Mouse (Mus musculus) lung, postnatal 0 days (tissue): ENCODE data around the gene Hist2h3c2. TPM values are rescaled to one million over a fixed set of nuclear protein-coding genes. Genes with fewer than 3 reads are reported as not detected.

Experiments used
- ATAC-seq: fragments of 200-750 bp; cut with Nextera tagmentation; 2 replicates; pipeline ENCODE4 v1.8.0; 2017; ENCODE audit warnings: moderate library complexity
- DNase-seq: peaks from one replicate; pipeline ENCODE4 v3.0.0-alpha.2; 2016; ENCODE audit warnings: low spot score
- H3K27ac ChIP-seq: fragments of 300-500 bp; sonication (generic); 2 replicates; pipeline ENCODE4 v1.5.1; 2014; ENCODE audit warnings: antibody characterized with exemption, mild to moderate bottlenecking, low read length, mixed read lengths
- H3K27me3 ChIP-seq: fragments of 300-500 bp; sonication (generic); replicated peaks from 2 replicates; pipeline ENCODE4 v1.6.1; 2014; ENCODE audit warnings: low read length, mixed read lengths; ENCODE audit not compliant: insufficient read depth
- H3K36me3 ChIP-seq: fragments of 300-500 bp; sonication (generic); 2 replicates; pipeline ENCODE4 v1.6.1; 2014; ENCODE audit warnings: low read length, mixed read lengths; ENCODE audit not compliant: insufficient read depth
- H3K4me1 ChIP-seq: fragments of 300-500 bp; sonication (generic); 2 replicates; pipeline ENCODE4 v1.6.1; 2014; ENCODE audit warnings: antibody characterized with exemption, low read depth, low read length, mixed read lengths; ENCODE audit not compliant: insufficient read depth
- H3K4me2 ChIP-seq: fragments of 300-500 bp; sonication (generic); replicated peaks from 2 replicates; pipeline ENCODE4 v1.6.1; 2014; ENCODE audit warnings: low read depth, mild to moderate bottlenecking, low read length, moderate library complexity, mixed read lengths
- H3K4me3 ChIP-seq: fragments of 300-500 bp; sonication (generic); 2 replicates; pipeline ENCODE4 v1.5.1; 2014; ENCODE audit warnings: low read depth, low read length
- H3K9ac ChIP-seq: fragments of 300-500 bp; sonication (generic); replicated peaks from 2 replicates; pipeline ENCODE4 v1.6.1; 2014; ENCODE audit warnings: low read depth, mild to moderate bottlenecking
- H3K9me3 ChIP-seq: fragments of 300-500 bp; sonication (generic); 2 replicates; pipeline ENCODE4 v1.6.1; 2016; ENCODE audit warnings: low read length, mixed read lengths
- CTCF ChIP-seq: IDR thresholded peaks from 2 replicates; pipeline ENCODE4 v1.5.1; 2016; ENCODE audit warnings: antibody characterized with exemption, mild to moderate bottlenecking
- EP300 ChIP-seq: IDR thresholded peaks from 2 replicates; pipeline ENCODE4 v1.6.1; 2016; ENCODE audit warnings: antibody characterized with exemption, mild to moderate bottlenecking, control low read depth
- WGBS: fragments of 180-500 bp; shearing (Covaris S2); extraction: QIAGEN DNeasy Blood & Tissue Kit; methylation state at CpG from one replicate; pipeline ENCODE4 v1.1.7; 2014; 5-methylcytosine and 5-hydroxymethylcytosine counted together
- polyA plus RNA-seq: library from polyadenylated mRNA; unstranded; fragments of >200 nt; fragmentation: Nextera tagmentation; extraction: Ambion mirVana; gene quantifications from 2 replicates; pipeline ENCODE4 v1.2.1, GENCODE M21; 2015

Hist2h3c2 gene
- polyA plus RNA-seq, 1 experiment from 2014 or later: 1.8 TPM

DNA sequence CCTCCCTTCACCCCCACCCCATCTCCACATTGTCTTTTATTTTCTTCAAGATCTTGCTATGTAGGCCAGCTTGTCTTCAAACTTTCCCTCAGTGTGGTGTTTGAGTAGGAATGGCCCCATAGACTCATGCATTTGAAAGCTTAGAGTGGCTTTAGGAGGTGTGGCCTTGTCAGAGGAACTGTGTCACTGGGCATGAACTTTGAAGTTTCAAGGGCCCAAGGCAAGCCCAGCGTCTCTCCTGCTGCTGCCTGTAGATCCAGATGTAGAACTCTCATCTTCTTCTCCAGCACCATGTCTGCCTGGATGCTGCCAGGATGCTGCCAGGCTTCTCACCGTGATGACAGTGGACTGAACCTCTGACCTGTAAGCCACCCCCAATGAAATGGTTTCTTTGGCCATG, 10.1 kb downstream of the Hist2h3c2 start:
- Histone ChIP-seq H3K9me3 (no peaks in the 10 kb centered on the region), H3K36me3 (no peaks in the 10 kb centered on the region), H3K4me3 (no peak overlapping the region), H3K9ac (no peak overlapping the region), H3K4me1 (no peaks in the 10 kb centered on the region; the same call in 1 of the 2 replicates), H3K27me3 (no peaks in the 10 kb centered on the region), H3K27ac (no peak overlapping the region), H3K4me2 (no peak overlapping the region)
- TF ChIP-seq CTCF (no peak), EP300 (no peak)
- WGBS: 50% methylated on average over 2 of the region's 2 CpGs
- DNase-seq: no peak
- no peak for ATAC-seq

DNA sequence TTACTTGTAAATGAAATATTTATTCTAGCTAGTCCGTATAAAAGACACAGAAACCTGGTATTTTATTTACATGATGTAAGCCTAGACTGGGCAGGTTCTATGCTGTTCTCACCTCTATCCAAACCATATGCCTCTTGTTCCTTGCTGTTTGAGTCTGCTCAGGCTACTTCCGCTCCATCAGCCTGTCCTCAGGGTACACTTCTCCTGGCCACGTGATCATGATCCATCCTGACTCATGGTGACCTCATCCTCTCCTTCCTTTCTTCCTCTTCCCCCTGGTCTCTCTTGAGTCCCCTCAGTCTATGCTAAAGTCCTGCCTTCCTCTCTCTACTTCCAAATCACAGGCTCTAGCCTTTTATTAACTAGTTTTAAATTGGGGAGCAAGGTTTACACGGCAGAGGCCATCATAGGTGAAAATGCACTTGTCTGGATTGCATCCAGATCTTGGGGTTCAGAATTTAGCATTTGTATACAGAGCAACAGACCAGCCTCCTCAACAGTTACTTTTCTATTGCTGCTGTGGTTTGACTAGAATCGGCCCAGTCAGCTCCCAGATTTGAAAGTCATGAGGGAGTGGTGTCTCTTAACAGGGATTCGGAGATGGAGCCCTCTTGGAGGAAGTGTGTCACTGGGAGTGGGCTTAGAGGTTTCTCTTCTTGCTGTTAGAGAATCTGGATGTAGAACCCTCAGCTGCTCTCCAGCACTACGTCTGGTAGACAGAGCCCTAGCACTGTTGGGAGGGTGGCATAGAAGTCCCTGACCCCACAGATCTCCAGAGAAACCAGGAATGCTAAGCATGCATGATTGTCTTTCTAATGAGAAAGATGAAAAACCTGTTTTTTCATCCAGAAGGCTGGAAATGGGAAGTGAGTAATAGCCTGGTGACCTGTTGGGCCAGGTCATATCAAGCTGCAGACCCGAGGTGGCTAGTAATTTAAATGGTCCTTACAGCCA, 12.0 kb downstream of the Hist2h3c2 start:
- Histone ChIP-seq H3K36me3 (no peaks in the 10 kb centered on the region), H3K27me3 (no peaks in the 10 kb centered on the region), H3K4me3 (no peak overlapping the region), H3K4me1 (peaks cover 3% of the 10 kb centered on the region; the same call in 1 of the 2 replicates), H3K9me3 (no peaks in the 10 kb centered on the region), H3K27ac (no peak overlapping the region), H3K9ac (no peak overlapping the region), H3K4me2 (no peak overlapping the region)
- WGBS: 48% methylated on average over 8 of the region's 8 CpGs
- no peak for TF ChIP-seq CTCF
- no peak for TF ChIP-seq EP300
- DNase-seq (peak; percentile 74), ATAC-seq (peak; percentile 70)

DNA sequence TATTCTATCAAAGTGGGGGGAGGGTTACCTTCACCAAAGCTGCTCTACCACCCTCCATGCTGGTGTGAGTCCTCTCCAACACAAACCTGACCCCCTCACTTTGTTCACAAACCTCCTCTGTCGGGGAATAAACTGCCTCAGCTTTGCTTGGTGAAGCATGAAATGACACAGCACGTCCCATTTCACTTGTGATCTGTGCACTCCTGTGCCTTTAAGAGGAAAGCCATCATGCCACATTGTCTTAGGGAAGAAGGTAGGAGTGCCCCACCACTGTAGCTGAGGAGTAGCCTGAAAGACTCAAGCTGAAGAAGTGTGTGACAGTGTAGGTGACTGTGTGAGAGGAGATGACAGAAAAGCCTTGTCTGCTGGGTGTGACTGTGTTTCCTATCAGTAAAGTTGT, 13.5 kb downstream of the Hist2h3c2 start:
- Histone ChIP-seq H3K27me3 (no peaks in the 10 kb centered on the region), H3K4me3 (no peak overlapping the region), H3K4me2 (no peak overlapping the region), H3K4me1 (peaks cover 9% of the 10 kb centered on the region; the same call in 1 of the 2 replicates), H3K27ac (no peak overlapping the region), H3K9me3 (no peaks in the 10 kb centered on the region), H3K36me3 (no peaks in the 10 kb centered on the region), H3K9ac (no peak overlapping the region)
- 48% methylated on average over 2 of the region's 2 CpGs for WGBS
- ATAC-seq: no peak
- no peak for TF ChIP-seq CTCF
- no peak for TF ChIP-seq EP300
- DNase-seq: no peak

DNA sequence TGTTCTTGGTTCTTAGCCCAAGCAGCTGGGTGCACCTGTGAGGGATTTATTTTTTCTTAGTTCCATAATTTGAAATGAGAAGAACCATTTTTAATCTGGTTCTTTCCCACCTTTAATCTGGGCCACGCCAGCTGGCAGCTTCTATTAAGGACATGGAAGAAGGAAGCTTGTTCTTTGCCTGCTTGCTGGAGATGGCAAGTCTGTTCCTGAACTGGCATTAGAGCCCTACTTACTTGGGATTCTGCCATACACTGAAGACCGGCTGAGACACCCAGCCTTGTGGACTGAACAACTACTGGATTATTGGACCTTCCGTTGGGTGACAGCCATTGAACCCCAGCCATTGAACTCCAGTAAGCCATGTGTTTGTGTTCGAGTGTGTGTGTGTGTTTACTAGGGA, 16.2 kb downstream of the Hist2h3c2 start:
- Histone ChIP-seq H3K4me3 (no peak overlapping the region), H3K4me2 (no peak overlapping the region; the same call in 1 of the 2 replicates), H3K27me3 (no peaks in the 10 kb centered on the region), H3K4me1 (peaks cover 9% of the 10 kb centered on the region; the same call in 1 of the 2 replicates), H3K27ac (no peak overlapping the region), H3K36me3 (no peaks in the 10 kb centered on the region), H3K9ac (no peak overlapping the region), H3K9me3 (no peaks in the 10 kb centered on the region)
- WGBS: 84% methylated on average over 4 of the region's 4 CpGs
- no peak for ATAC-seq
- no peak for DNase-seq
- TF ChIP-seq EP300 (no peak), CTCF (no peak)

DNA sequence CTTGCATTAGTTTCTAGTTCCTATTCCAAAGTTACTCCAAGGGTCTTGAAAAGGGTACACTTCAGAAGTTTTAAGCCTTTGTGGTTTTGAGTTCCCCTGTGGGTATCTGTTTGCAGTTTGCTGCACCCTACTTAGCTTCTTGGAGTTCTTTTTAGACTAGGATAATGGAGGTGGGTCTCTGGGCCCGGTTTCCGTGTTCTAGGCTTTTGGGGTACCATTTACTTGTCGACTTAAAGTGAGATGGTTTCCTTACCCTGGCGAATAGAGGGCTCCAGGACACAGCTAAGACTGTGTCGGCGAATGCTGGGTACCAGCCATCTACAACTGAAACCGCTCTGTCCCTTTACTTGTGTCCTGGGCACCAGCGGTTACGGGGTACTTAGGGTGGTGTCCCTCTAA, 17.3 kb downstream of the Hist2h3c2 start:
- no peak for DNase-seq
- peak overlapping the region; percentile 98 for H3K27ac ChIP-seq
- H3K36me3 ChIP-seq: no peaks in the 10 kb centered on the region
- no peaks in the 10 kb centered on the region for H3K27me3 ChIP-seq
- peak overlapping the region; percentile 74 for H3K4me2 ChIP-seq
- H3K9me3 ChIP-seq: no peaks in the 10 kb centered on the region
- H3K4me3 ChIP-seq: peak overlapping the region; percentile 64
- 22% methylated on average over 9 of the region's 9 CpGs for WGBS
- ATAC-seq: no peak
- H3K4me1 ChIP-seq: peaks cover 9% of the 10 kb centered on the region; the same call in 1 of the 2 replicates
- TF ChIP-seq EP300 (no peak), CTCF (no peak)
- H3K9ac ChIP-seq: 0 out of 2 replicates have a peak overlapping the region, but pooled peaks have one; percentile 37

DNA sequence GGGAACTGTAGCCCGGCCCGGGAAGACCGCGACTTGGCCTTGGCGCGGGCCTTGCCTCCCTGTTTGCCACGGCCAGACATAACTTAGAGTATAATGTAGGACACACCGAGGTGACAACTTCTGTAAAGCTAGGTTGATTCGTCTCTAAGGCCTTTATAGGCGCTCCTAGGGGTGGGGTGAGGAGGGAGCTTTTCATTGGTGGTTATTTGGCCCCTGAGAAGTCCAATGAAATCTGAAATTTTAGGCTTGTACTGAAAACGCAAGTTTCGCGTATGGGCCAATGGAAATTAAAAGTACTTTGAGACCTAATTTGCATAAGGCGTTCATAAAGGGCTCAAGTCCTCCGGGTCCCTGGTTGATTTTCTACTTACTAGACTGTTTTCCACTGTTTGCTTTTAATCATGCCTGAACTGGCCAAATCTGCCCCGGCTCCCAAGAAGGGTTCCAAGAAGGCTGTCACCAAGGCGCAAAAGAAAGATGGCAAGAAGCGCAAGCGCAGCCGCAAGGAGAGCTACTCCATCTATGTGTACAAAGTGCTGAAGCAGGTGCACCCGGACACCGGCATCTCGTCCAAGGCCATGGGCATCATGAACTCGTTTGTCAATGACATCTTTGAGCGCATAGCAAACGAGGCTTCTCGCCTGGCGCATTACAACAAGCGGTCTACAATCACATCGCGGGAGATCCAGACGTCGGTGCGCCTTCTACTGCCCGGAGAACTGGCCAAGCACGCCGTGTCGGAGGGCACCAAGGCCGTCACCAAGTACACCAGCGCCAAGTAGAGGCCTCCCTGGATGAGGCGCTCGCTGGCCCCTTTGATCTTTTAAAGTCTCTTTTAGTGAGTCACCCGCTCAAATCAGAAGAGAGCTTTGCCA, 17.9 kb downstream of the Hist2h3c2 start, which contains the start of the genes Hist2h2ac and Hist2h2be:
Gene Hist2h2ac (minus strand): TSS at position 116 of the 875 bp plus-strand sequence.
Gene Hist2h2be (plus strand): TSS at position 355 of the 875 bp plus-strand sequence.
- Histone ChIP-seq H3K27me3 (no peaks in the 10 kb centered on the region), H3K4me2 (peak within 1 kb of the TSS; percentile 74), H3K9ac (peak within 1 kb of the TSS; percentile 89), H3K9me3 (no peaks in the 10 kb centered on the region), H3K4me3 (peak within 1 kb of the TSS; percentile 64), H3K27ac (peak within 1 kb of the TSS; percentile 98), H3K4me1 (peaks cover 9% of the 10 kb centered on the region; the same call in 1 of the 2 replicates), H3K36me3 (no peaks in the 10 kb centered on the region)
- WGBS: 1% methylated on average over 43 of the region's 43 CpGs
- peak; percentile 98 for DNase-seq
- TF ChIP-seq EP300 (no peak; the same call in none of the 2 replicates), CTCF (0 out of 2 replicates have a peak, but pooled peaks have one; percentile 20)
- peak; percentile 93 for ATAC-seq
